Mouse (Mus musculus) embryonic stem cell, embryonic (primary cell): ENCODE measurements around the gene Ucma.
"Not testable (repeated sequence)": the region's sequence is repeated elsewhere in the genome, so short reads cannot be mapped to it uniquely, and the experiment has no call there.

Experiments
- CTCF ChIA-PET, 4 experiments: fragments of 300-600 bp in 2 of 4; fragments of 350-600 bp in 2 of 4; sonication (Branson Sonifier 250); formaldehyde crosslinking; loops; one replicate each; lab custom pipeline; 2022; ENCODE audit warnings: inconsistent platforms in 2 of 4; lab: Charles Lee
- POLR2A ChIA-PET, 4 experiments: fragments of 300-600 bp in 2 of 4; fragments of 350-600 bp in 2 of 4; sonication (Branson Sonifier 250); formaldehyde crosslinking; loops; one replicate each; lab custom pipeline; 2022; ENCODE audit warnings: antibody characterized with exemption in 4 of 4, inconsistent platforms in 1 of 4; lab: Charles Lee

The Ucma gene

DNA sequence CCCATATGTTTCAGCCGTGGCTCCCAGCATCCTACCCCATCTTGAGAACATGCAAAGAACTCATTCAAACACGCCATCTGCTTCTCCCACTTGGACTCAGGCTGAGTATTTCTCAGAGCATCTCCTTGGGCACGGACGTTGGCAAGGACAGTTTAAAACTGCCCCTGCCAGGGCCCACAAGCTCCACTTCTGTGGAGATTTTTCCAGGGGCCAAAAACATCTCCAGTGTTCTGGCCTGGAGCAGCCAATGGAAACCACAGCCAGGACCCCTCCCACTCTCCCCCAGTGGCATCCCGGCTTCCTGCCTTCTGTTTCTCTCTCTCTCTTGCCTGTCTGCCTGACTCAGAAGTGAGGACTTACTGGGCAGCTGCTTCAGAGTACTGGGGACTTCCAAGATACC, at the start of gene Ucma:
Gene Ucma, plus strand, starts transcription at position 316 of the 400 bp plus-strand sequence.
- ChIA-PET CTCF (no interaction called here), POLR2A (interaction anchor here in 2 of 4 experiments (0.9 to 5.0 kb wide), 5 partner anchors 8 to 58 kb away, joined by 3 to 41 read pairs (median 5); no protein-coding TSS in a partner anchor)

DNA sequence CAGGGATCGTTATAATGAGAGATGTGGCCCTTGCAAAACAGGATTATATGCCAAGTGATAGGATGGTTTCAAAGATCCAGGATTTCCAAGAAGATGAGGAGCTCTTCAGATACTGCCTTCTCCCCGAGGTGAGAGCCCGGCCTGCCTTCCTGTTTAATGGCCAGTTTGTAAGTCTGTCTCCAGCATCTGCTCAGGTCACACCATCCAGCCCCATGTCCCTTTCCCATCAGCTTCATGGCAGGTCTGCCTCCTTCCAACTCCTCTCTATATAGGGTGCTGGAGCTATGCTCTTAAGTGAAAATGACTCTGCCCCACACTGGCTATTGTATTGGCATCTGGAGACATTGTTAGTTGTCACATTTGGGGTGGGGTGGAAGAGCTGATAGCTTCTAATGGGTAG, 48.5 kb upstream of the Ucma start:
- CTCF ChIA-PET, result no interaction called here

DNA sequence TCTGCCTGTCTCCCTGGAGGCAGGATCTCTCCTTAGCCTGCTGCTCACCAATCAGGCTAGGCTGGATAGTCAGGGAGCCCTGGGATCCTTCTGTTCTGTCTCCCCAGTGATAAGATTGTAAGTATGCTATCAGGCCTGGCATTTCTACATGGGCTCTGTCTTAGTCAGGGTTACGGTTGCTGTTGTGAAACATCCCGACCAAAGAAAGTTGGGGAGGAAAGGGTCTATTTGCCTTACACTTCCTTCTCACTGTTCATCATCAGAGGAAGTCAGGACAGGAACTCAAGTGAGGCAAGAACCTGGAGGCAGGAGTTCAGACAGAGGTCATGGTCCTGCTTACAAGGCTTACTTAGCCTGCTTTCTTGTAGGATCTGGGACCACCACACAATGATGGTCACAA, 46.7 kb upstream of the Ucma start:
- POLR2A ChIA-PET, result no interaction called here
- CTCF ChIA-PET, result no interaction called here

More for the DNA sequence above, 48.5 kb upstream of the Ucma start:
- POLR2A ChIA-PET, result interaction anchor here in 1 of 4 experiments (1.0 kb wide), 1 partner anchor 80 kb away, joined by 3 read pairs; no protein-coding TSS in a partner anchor

- POLR2A ChIA-PET, result interaction anchor here in 3 of 4 experiments (0.6 to 2.1 kb wide), 9 partner anchors 9 to 478 kb away, joined by 3 to 19 read pairs (median 3); partner anchors contain the start of gene Phyh (in 1 of the 3)
- CTCF ChIA-PET, result interaction anchor here in 1 of 4 experiments (0.6 kb wide), 1 partner anchor 954 kb away, joined by 3 read pairs; no protein-coding TSS in a partner anchor
These were observed 41.4 kb upstream of the Ucma start for GRCm38 (mm10) chr2:4934516-4934915.

GRCm38 (mm10) chr2:4937931-4938330, 38.0 kb upstream of the Ucma start:
- POLR2A ChIA-PET, result interaction anchor here in 2 of 4 experiments (0.6 to 1.8 kb wide), 4 partner anchors 14 to 60 kb away, joined by 3 to 10 read pairs (median 3); partner anchors contain the start of gene Phyh (in 1 of the 2)
- CTCF ChIA-PET, result interaction anchor here in 2 of 4 experiments (0.6 to 1.1 kb wide), 2 partner anchors 41 to 215 kb away, joined by 3 to 4 read pairs; no protein-coding TSS in a partner anchor

- CTCF ChIA-PET, result no interaction called here
These were observed 35.1 kb upstream of the Ucma start for GRCm38 (mm10) chr2:4940861-4941260.

GRCm38 (mm10) chr2:4949691-4950090, 26.2 kb upstream of the Ucma start:
- POLR2A ChIA-PET, result interaction anchor here in 1 of 4 experiments (1.5 to 1.7 kb wide), 2 partner anchors 33 to 114 kb away, joined by 3 to 9 read pairs; partner anchors contain the start of gene Optn
- CTCF ChIA-PET, result not testable (repeated sequence)

More at GRCm38 (mm10) chr2:4940861-4941260, 35.1 kb upstream of the Ucma start:
- POLR2A ChIA-PET, result interaction anchor here in 3 of 4 experiments (0.6 to 3.3 kb wide), 7 partner anchors 12 to 45 kb away, joined by 3 to 9 read pairs (median 5); partner anchors contain the start of gene Phyh (in 1 of the 3)

- ChIA-PET POLR2A (interaction anchor here in 1 of 4 experiments (1.0 to 1.7 kb wide), 3 partner anchors 9 to 113 kb away, joined by 3 to 9 read pairs (median 4); partner anchors contain the start of gene Optn), CTCF (no interaction called here)
These were observed 24.9 kb upstream of the Ucma start for GRCm38 (mm10) chr2:4950986-4951385.

GRCm38 (mm10) chr2:4954216-4954760, 21.6 kb upstream of the Ucma start:
- ChIA-PET CTCF (no interaction called here), POLR2A (interaction anchor here in 2 of 4 experiments (1.6 to 4.1 kb wide), 7 partner anchors 12 to 74 kb away, joined by 4 to 21 read pairs (median 9); partner anchors contain the start of gene Phyh (in 1 of the 2))

DNA sequence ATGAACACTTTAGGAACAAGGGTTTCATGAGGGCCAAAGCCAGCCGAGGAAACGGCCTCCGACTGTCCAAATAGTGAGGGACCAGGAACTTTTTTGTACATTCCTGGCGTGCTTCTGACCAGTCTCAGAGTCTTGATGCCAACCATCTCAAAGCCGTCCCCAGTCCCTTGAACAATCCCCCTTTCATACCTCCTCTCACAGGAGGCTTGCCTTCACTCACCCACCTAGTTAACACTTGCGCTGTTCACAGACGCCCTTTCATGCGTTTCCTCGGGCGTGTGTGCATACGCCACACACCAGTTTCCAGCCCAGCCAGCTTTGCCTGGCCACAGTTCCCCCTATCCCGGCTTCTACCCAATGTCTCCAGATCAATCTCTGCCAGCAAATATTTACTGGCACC, 17.9 kb upstream of the Ucma start:
- POLR2A ChIA-PET, result interaction anchor here in 2 of 4 experiments (1.5 to 4.1 kb wide), 3 partner anchors 9 to 27 kb away, joined by 5 to 21 read pairs (median 6); no protein-coding TSS in a partner anchor
- CTCF ChIA-PET, result no interaction called here

GRCm38 (mm10) chr2:4967806-4968205, 8.1 kb upstream of the Ucma start:
- POLR2A ChIA-PET, result interaction anchor here in 3 of 4 experiments (0.5 to 5.1 kb wide), 12 partner anchors 10 to 129 kb away, joined by 3 to 49 read pairs (median 8); no protein-coding TSS in a partner anchor
- CTCF ChIA-PET, result no interaction called here

DNA sequence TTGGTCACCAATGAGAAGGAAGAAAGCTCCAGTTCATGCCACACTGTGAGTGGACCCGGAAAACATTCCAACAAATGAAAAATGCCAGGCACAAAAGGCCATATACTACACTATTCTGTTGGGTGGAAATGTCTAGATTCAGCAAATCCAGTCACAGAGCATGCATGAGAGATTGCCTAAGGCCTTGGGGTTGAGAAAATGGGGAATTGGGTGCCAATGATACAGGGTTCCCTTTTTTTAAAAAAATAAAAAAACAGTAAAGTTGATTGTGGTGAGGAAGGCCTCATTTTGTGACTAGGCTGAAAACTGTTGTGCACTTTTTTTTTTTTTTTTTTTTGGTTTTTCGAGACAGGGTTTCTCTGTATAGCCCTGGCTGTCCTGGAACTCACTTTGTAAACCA, 6.8 kb upstream of the Ucma start:
- ChIA-PET CTCF (interaction anchor here in 2 of 4 experiments (0.6 to 0.8 kb wide), 2 partner anchors 104 to 470 kb away, joined by 3 to 4 read pairs; no protein-coding TSS in a partner anchor), POLR2A (interaction anchor here in 3 of 4 experiments (0.5 to 5.1 kb wide), 11 partner anchors 9 to 99 kb away, joined by 3 to 49 read pairs (median 5); partner anchors contain the start of genes Optn (in 1 of the 3) and Phyh (in 1 of the 3))

DNA sequence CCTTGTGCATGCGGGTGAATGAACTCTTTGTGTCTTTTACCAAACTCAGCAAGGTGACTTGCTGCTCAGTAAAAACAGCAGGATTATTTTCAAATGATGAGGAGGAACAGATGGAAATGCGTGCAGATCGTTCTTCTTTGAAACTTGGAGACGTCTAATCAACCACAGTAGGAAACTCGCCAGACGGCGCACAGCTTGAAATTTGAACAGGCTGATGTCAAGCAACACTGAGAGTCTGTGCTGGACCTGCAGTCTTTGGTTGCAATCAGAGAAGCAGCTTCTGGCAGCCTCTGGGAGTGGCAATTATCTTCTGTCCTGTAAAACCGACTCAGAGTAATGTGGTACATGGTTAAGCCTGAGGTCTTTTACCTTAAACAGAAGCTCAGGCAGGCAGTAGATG, 2.2 kb downstream of the Ucma start:
- ChIA-PET CTCF (interaction anchor here in 2 of 4 experiments (1.1 to 1.3 kb wide), 2 partner anchors 15 to 40 kb away, joined by 3 read pairs; no protein-coding TSS in a partner anchor), POLR2A (interaction anchor here in 3 of 4 experiments (0.5 to 27.9 kb wide), 10 partner anchors 8 to 61 kb away, joined by 3 to 599 read pairs (median 4); partner anchors contain the start of gene Mcm10 (in 1 of the 3))

DNA sequence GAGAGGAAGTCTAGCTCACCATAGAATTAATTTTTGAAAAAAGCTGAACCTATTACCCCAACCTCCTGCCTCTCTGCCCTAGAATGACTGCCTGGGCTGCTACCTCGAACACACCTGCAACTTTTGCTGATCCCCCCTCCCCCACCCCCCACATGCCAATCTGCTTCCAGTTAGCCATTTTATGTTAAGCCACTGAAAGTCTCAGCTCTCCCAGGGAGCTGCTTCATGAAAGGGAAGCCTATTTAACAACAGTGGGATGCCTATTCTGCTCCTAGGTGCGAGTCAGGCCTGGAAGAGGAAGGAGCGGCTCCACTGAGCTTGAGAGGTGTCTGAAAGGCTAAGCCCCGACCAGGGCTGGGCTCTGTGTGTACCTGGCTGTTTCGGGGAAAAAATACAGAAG, 8.1 kb downstream of the Ucma start:
- ChIA-PET POLR2A (interaction anchor here (0.6 to 27.9 kb wide), 42 partner anchors 8 to 1362 kb away, joined by 3 to 599 read pairs (median 5); partner anchors contain the start of genes Phyh (in 4 of the 4), Mcm10 (in 2 of the 4) and Ucma (in 2 of the 4)), CTCF (interaction anchor here in 2 of 4 experiments (0.6 to 1.1 kb wide), 4 partner anchors 14 to 922 kb away, joined by 3 to 4 read pairs (median 3); no protein-coding TSS in a partner anchor)

DNA sequence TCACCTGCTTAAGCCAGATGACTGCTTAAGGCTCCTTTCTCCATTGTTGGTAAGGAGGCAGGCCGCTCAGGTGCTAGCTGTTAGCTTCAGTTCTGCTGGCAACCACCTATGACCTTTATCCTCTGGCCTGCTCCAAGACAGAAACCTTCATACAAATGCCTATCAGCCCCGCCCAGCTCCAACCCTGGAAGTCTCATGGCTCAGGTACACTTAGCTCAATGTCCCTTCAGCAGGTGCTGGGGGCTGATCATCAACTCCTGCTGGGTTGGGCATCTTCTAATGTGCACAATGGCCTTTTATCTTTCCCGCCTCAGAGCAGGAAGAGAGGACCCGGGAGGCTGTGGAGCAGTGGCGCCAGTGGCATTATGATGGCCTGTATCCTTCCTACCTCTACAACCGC, 9.1 kb downstream of the Ucma start:
- POLR2A ChIA-PET, result interaction anchor here (0.7 to 27.9 kb wide), 37 partner anchors 9 to 91 kb away, joined by 3 to 599 read pairs (median 5); partner anchors contain the start of genes Phyh (in 3 of the 4), Mcm10 (in 2 of the 4) and Ucma (in 1 of the 4)
- CTCF ChIA-PET, result no interaction called here

- ChIA-PET POLR2A (interaction anchor here in 2 of 4 experiments (0.9 to 27.9 kb wide), 12 partner anchors 13 to 106 kb away, joined by 3 to 599 read pairs (median 8); partner anchors contain the start of genes Mcm10 (in 2 of the 2), Phyh (in 2 of the 2) and Sephs1 (in 1 of the 2)), CTCF (interaction anchor here in 2 of 4 experiments (0.6 to 2.0 kb wide), 2 partner anchors 20 to 69 kb away, joined by 4 read pairs; partner anchors contain the start of gene Phyh (in 1 of the 2))
These were observed 10.9 kb downstream of the Ucma start for GRCm38 (mm10) chr2:4986798-4987197.

DNA sequence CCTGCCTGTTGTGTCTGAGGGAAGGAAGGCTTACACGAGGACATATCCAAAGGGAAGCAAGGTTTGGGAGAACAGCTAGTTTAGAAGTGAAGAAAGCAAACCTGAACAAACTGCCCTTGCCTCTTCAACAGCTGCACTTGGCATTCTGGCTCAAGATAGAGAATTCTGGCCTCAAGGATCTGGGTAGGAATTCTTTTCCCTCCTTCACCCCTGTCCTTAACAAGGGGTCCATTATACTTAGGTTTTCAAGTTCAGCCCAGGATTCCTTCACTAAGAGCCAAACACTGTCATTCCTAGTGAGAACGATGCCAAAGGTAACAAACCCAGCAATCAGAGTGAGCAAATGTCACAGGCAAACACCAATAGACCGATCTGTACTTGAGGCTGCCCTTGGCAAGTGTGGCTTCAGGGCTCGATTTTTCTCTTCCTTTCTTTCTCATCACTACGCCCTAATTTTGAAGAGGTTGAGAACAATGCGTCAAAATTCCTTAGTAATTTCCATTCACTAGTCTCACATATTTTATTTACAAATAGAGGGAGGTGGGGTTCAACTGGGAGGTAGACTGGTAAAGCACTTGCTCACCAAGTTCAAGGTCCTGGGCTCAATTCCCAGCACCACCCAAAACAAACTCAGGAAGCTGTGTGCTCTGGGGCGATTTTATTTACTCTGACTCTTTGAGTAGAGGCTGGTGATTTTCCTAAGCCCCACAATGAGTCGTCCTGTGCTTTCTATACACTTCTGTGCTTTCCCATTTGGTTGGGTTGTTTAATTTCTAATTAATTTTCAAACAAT, 11.7 kb downstream of the Ucma start:
- ChIA-PET POLR2A (interaction anchor here in 3 of 4 experiments (0.9 to 27.9 kb wide), 15 partner anchors 12 to 107 kb away, joined by 3 to 599 read pairs (median 3); partner anchors contain the start of genes Mcm10 (in 2 of the 3), Phyh (in 1 of the 3) and Sephs1 (in 1 of the 3)), CTCF (interaction anchor here in 1 of 4 experiments (2.0 kb wide), 1 partner anchor 69 kb away, joined by 4 read pairs; the partner anchor contains the start of gene Phyh)
